Mouse (Mus musculus) midbrain, postnatal 0 days (tissue): ENCODE measurements around the gene Prdm12. TPM values are rescaled to one million over a fixed set of nuclear protein-coding genes. Genes with fewer than 3 reads are reported as not detected.

Experiments
- ATAC-seq: fragments of 200-750 bp; cut with Nextera tagmentation; 2 replicates; pipeline ENCODE4 v1.8.0; 2017; ENCODE audit warnings: moderate number of reproducible peaks, mild to moderate bottlenecking, moderate TSS enrichment, moderate library complexity; ENCODE audit not compliant: low FRiP score
- DNase-seq: peaks from one replicate; pipeline ENCODE4 v3.0.0-alpha.2; 2015; ENCODE audit warnings: low spot score
- H3K27ac ChIP-seq: fragments of 300-500 bp; sonication (generic); 2 replicates; pipeline ENCODE4 v1.5.1; 2014; ENCODE audit warnings: low read depth, mild to moderate bottlenecking, low read length, mixed read lengths
- H3K27me3 ChIP-seq: fragments of 300-500 bp; sonication (generic); 2 replicates; pipeline ENCODE4 v1.6.1; 2014; ENCODE audit warnings: low read length, control low read depth, mixed read lengths; ENCODE audit not compliant: insufficient read depth
- H3K36me3 ChIP-seq: fragments of 300-500 bp; sonication (generic); 2 replicates; pipeline ENCODE4 v1.6.1; 2014; ENCODE audit warnings: low read length, control low read depth, mixed read lengths; ENCODE audit not compliant: insufficient read depth
- H3K4me1 ChIP-seq: fragments of 300-500 bp; sonication (generic); 2 replicates; pipeline ENCODE4 v1.6.1; 2014; ENCODE audit warnings: mild to moderate bottlenecking, control low read depth, antibody characterized with exemption, low read length, mixed read lengths; ENCODE audit not compliant: insufficient read depth
- H3K4me2 ChIP-seq: fragments of 300-500 bp; sonication (generic); 2 replicates; pipeline ENCODE4 v1.6.1; 2014; ENCODE audit warnings: low read depth, mild to moderate bottlenecking, low read length, mixed read lengths; ENCODE audit not compliant: poor library complexity, severe bottlenecking
- H3K4me3 ChIP-seq: fragments of 300-500 bp; sonication (generic); 2 replicates; pipeline ENCODE4 v1.5.1; 2014; ENCODE audit warnings: low read depth, mild to moderate bottlenecking, low read length, moderate library complexity
- H3K9ac ChIP-seq: fragments of 300-500 bp; sonication (generic); replicated peaks from 2 replicates; pipeline ENCODE4 v1.6.1; 2014; ENCODE audit warnings: mild to moderate bottlenecking, low read length, moderate library complexity, mixed read lengths; ENCODE audit not compliant: poor library complexity, severe bottlenecking
- H3K9me3 ChIP-seq: fragments of 300-500 bp; sonication (generic); 2 replicates; pipeline ENCODE4 v1.6.1; 2016; ENCODE audit warnings: low read length, control low read depth
- CTCF ChIP-seq: IDR thresholded peaks from 2 replicates; pipeline ENCODE4 v1.5.1; 2016; ENCODE audit warnings: antibody characterized with exemption, mild to moderate bottlenecking
- WGBS: fragments of 180-500 bp; shearing (Covaris S2); extraction: QIAGEN DNeasy Blood & Tissue Kit; methylation state at CpG from one replicate; pipeline ENCODE4 v1.1.7; 2014; 5-methylcytosine and 5-hydroxymethylcytosine counted together
- polyA plus RNA-seq: library from polyadenylated mRNA; unstranded; fragments of >200 nt; fragmentation: Nextera tagmentation; extraction: Ambion mirVana; gene quantifications from 2 replicates; pipeline ENCODE4 v1.2.1, GENCODE M21; 2015
- total RNA-seq: library from RNA; depleted of rRNA; stranded (reverse); fragments of >200 nt; gene quantifications from 2 replicates; pipeline ENCODE4 v1.2.3, GENCODE M21; 2014

Gene Prdm12
- total and polyA plus RNA-seq, 2 experiments from 2014 or later: 0.99 to 2.4 TPM

- WGBS: 88% methylated on average over 7 of the region's 7 CpGs
Measured at GRCm38 (mm10) chr2:31656374-31656773, 16.5 kb downstream of the Prdm12 start.

GRCm38 (mm10) chr2:31662939-31663803 lies 23.3 kb downstream of the Prdm12 start:
- TF ChIP-seq CTCF: no peak
- H3K4me1 ChIP-seq: no peaks in the 10 kb centered on the region
- ATAC-seq (no peak), DNase-seq (no peak)
- H3K27me3 ChIP-seq: peaks cover 3% of the 10 kb centered on the region; the same call in 1 of the 2 replicates
- H3K9me3 ChIP-seq: no peaks in the 10 kb centered on the region
- no peak overlapping the region for H3K9ac ChIP-seq
- H3K4me2 ChIP-seq: no peak overlapping the region
- H3K4me3 ChIP-seq: no peak overlapping the region
- no peak overlapping the region for H3K27ac ChIP-seq
- H3K36me3 ChIP-seq: no peaks in the 10 kb centered on the region
- 74% methylated on average over 8 of the region's 8 CpGs for WGBS

More at GRCm38 (mm10) chr2:31656374-31656773, 16.5 kb downstream of the Prdm12 start:
- TF ChIP-seq CTCF: no peak
- Histone ChIP-seq H3K9me3 (no peaks in the 10 kb centered on the region), H3K4me2 (no peak overlapping the region), H3K27me3 (peaks cover 30% of the 10 kb centered on the region), H3K36me3 (no peaks in the 10 kb centered on the region), H3K4me1 (no peaks in the 10 kb centered on the region), H3K4me3 (no peak overlapping the region), H3K27ac (no peak overlapping the region), H3K9ac (no peak overlapping the region)
- DNase-seq: no peak
- ATAC-seq: no peak

- H3K36me3 ChIP-seq: no peaks in the 10 kb centered on the region
- TF ChIP-seq CTCF: no peak
- DNase-seq: no peak
- no peak overlapping the region for H3K9ac ChIP-seq
- H3K4me1 ChIP-seq: no peaks in the 10 kb centered on the region
- ATAC-seq: no peak
- no peak overlapping the region for H3K27ac ChIP-seq
- no peak overlapping the region for H3K4me3 ChIP-seq
- no peak overlapping the region for H3K4me2 ChIP-seq
- peaks cover 3% of the 10 kb centered on the region; the same call in 1 of the 2 replicates for H3K27me3 ChIP-seq
- H3K9me3 ChIP-seq: no peaks in the 10 kb centered on the region
- WGBS: 89% methylated on average over 1 of the region's 1 CpGs
Measured at GRCm38 (mm10) chr2:31663804-31664180, 24.0 kb downstream of the Prdm12 start.

GRCm38 (mm10) chr2:31667332-31667731 lies 27.5 kb downstream of the Prdm12 start:
- Histone ChIP-seq H3K27ac (no peak overlapping the region), H3K4me2 (no peak overlapping the region), H3K9ac (no peak overlapping the region), H3K9me3 (no peaks in the 10 kb centered on the region), H3K4me1 (no peaks in the 10 kb centered on the region), H3K36me3 (no peaks in the 10 kb centered on the region), H3K27me3 (no peaks in the 10 kb centered on the region; the same call in 1 of the 2 replicates), H3K4me3 (no peak overlapping the region)
- peak; percentile 63 for TF ChIP-seq CTCF
- DNase-seq (peak; percentile 57), ATAC-seq (no peak)
- WGBS: 11% methylated on average over 4 of the region's 4 CpGs

GRCm38 (mm10) chr2:31670551-31671035 lies 30.8 kb downstream of the Prdm12 start, which contains the start of gene Exosc2:
Exosc2 (plus strand) TSS chr2:31670715.
- under 1% methylated on average over 27 of the region's 27 CpGs for WGBS
- no peak for TF ChIP-seq CTCF
- peak within 1 kb of the TSS; percentile 65; the same call in 1 of the 2 replicates for H3K27ac ChIP-seq

GRCm38 (mm10) chr2:31678641-31679040 lies 38.8 kb downstream of the Prdm12 start:
- 95% methylated on average over 6 of the region's 6 CpGs for WGBS
- Histone ChIP-seq H3K36me3 (peaks cover 57% of the 10 kb centered on the region), H3K9me3 (no peaks in the 10 kb centered on the region), H3K27me3 (no peaks in the 10 kb centered on the region), H3K9ac (no peak overlapping the region), H3K4me2 (no peak overlapping the region), H3K4me1 (no peaks in the 10 kb centered on the region), H3K4me3 (no peak overlapping the region), H3K27ac (no peak overlapping the region)
- no peak for DNase-seq
- no peak for ATAC-seq
- no peak for TF ChIP-seq CTCF

More at GRCm38 (mm10) chr2:31670551-31671035, 30.8 kb downstream of the Prdm12 start, which contains the start of gene Exosc2:
- no peaks in the 10 kb centered on the region for H3K27me3 ChIP-seq
- H3K4me3 ChIP-seq: peak within 1 kb of the TSS; percentile 82
- peak within 1 kb of the TSS; percentile 69 for H3K9ac ChIP-seq
- ATAC-seq (peak; percentile 97), DNase-seq (peak; percentile 98)
- peak within 1 kb of the TSS; percentile 88 for H3K4me2 ChIP-seq
- H3K36me3 ChIP-seq: peaks cover 23% of the 10 kb centered on the region
- H3K9me3 ChIP-seq: no peaks in the 10 kb centered on the region
- H3K4me1 ChIP-seq: no peaks in the 10 kb centered on the region
